Comparison of ENCODE assay signal across 8 mouse cellular contexts in the genomic region with DNA sequence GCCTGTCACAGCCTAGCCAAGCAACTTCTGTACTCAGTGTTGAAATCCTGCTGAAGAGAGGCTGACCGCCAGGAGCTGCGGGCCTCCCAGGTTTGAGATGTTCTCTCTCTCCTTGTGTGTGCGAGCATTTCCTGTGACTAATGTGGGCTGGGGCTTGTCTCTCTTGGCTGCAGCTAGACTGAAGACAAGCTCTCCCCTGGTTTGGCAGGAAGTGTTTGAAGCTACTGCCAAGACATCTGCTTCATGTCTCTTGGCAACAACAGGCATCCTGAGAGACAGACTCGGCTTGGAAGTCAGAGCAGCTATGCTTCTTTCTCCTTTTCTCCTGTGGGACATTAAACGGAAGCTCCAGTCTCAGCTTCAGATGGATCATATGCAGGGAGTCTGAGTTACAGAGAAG. TPM values are rescaled to one million over a fixed set of nuclear protein-coding genes. Genes with fewer than 3 reads are reported as not detected.
A peak's percentile ranks its signal among the peaks of the same experiment; 100 is the strongest.
DNase-seq lines count a peak whose midpoint lies in the region; ATAC-seq lines count a peak whose summit lies in the region.

No protein-coding gene starts in this region.

- no peak overlapping the region for H3K4me3 ChIP-seq in forebrain, embryonic 14.5 days (ENCODE audit: low read depth, low read length)
- no peak overlapping the region for H3K4me3 ChIP-seq in heart, embryonic 15.5 days
- no peak overlapping the region for H3K4me3 ChIP-seq in liver, embryonic 16.5 days (ENCODE audit: low read depth, low read length)

- peak overlapping the region; percentile 73 for H3K27ac ChIP-seq in forebrain, embryonic 14.5 days (ENCODE audit: low read depth, low read length)
- H3K27ac ChIP-seq in heart, embryonic 15.5 days = peak overlapping the region; percentile 69
- peak overlapping the region; percentile 14; the same call in 1 of the 2 replicates for H3K27ac ChIP-seq in liver, embryonic 16.5 days (ENCODE audit: low read length)

- 63% methylated on average over 5 of the region's 5 CpGs for WGBS in forebrain, embryonic 14.5 days
- WGBS in heart, embryonic 15.5 days = 25% methylated on average over 5 of the region's 5 CpGs
- WGBS in liver, embryonic 16.5 days (ENCODE audit: insufficient replicate concordance) = 39% methylated on average over 5 of the region's 5 CpGs

- ATAC-seq in forebrain, embryonic 14.5 days = peak; percentile 91; the same call in 1 of the 2 replicates
- ATAC-seq in heart, embryonic 15.5 days (replicated peaks; ENCODE audit: insufficient number of reproducible peaks, insufficient read depth, low FRiP score, low read depth) = peak; percentile 86
- peak; percentile 43 for ATAC-seq in liver, embryonic 16.5 days (ENCODE audit: low read depth)

- H3K9ac ChIP-seq in forebrain, embryonic 14.5 days (ENCODE audit: low read length) = no peak overlapping the region
- no peak overlapping the region for H3K9ac ChIP-seq in heart, embryonic 15.5 days
- no peak overlapping the region for H3K9ac ChIP-seq in liver, embryonic 16.5 days (ENCODE audit: low read depth, low read length)

- H3K4me2 ChIP-seq in forebrain, embryonic 14.5 days (ENCODE audit: low read length) = no peak overlapping the region
- H3K4me2 ChIP-seq in heart, embryonic 15.5 days = no peak overlapping the region
- H3K4me2 ChIP-seq in liver, embryonic 16.5 days (ENCODE audit: low read depth, low read length) = no peak overlapping the region

- H3K27me3 ChIP-seq in forebrain, embryonic 14.5 days (replicated peaks; ENCODE audit: control insufficient read depth, insufficient read depth, low read length) = no peaks in the 10 kb centered on the region
- H3K27me3 ChIP-seq in heart, embryonic 15.5 days = no peaks in the 10 kb centered on the region
- H3K27me3 ChIP-seq in liver, embryonic 16.5 days (ENCODE audit: control insufficient read depth, insufficient read depth, low read depth, low read length) = no peaks in the 10 kb centered on the region

- H3K36me3 ChIP-seq in forebrain, embryonic 14.5 days (ENCODE audit: control insufficient read depth, insufficient read depth, low read length) = no peaks in the 10 kb centered on the region
- no peaks in the 10 kb centered on the region for H3K36me3 ChIP-seq in heart, embryonic 15.5 days
- no peaks in the 10 kb centered on the region for H3K36me3 ChIP-seq in liver, embryonic 16.5 days (ENCODE audit: control insufficient read depth, insufficient read depth)

- no peaks in the 10 kb centered on the region for H3K9me3 ChIP-seq in forebrain, embryonic 14.5 days (replicated peaks; ENCODE audit: control insufficient read depth, low read length)
- no peaks in the 10 kb centered on the region for H3K9me3 ChIP-seq in heart, embryonic 15.5 days (replicated peaks)
- H3K9me3 ChIP-seq in liver, embryonic 16.5 days (replicated peaks; ENCODE audit: control insufficient read depth, low read length) = 0 out of 2 replicates have a peak, but pooled peaks cover 2% of the 10 kb centered on the region

- DNase-seq in CD4-positive helper T cell, adult 2 months (ENCODE audit: low read depth, low spot score) = peak; percentile 74
- DNase-seq in adrenal gland, adult 8-10 months = peak; percentile 80
- DNase-seq in forebrain, embryonic 14.5 days (ENCODE audit: low spot score) = peak; percentile 88
- DNase-seq in kidney, postnatal 36 days = peak; percentile 67 to 85
- peak; percentile 39 for DNase-seq in ovary, postnatal 36 days (ENCODE audit: low spot score)
- DNase-seq in embryo, embryonic 10.5 days (ENCODE audit: low spot score) = no peak

- H3K4me1 ChIP-seq in forebrain, embryonic 14.5 days (ENCODE audit: control insufficient read depth, insufficient read depth, low read length) = no peaks in the 10 kb centered on the region
- H3K4me1 ChIP-seq in heart, embryonic 15.5 days (replicated peaks) = peaks cover 18% of the 10 kb centered on the region
- H3K4me1 ChIP-seq in liver, embryonic 16.5 days (ENCODE audit: control insufficient read depth, low read depth, low read length) = no peaks in the 10 kb centered on the region; the same call in none of the 2 replicates

RNA-seq across cellular contexts. Expression of a gene that starts 44.2 kb away (rescaled TPM):
- total RNA-seq in adrenal gland, adult 8-10 months (2022) = 10 to 100 TPM; 18.4 to 33.8 (median 20.6) TPM
- polyA plus RNA-seq in forebrain, embryonic 14.5 days (2014; fragmentation: Nextera tagmentation; extraction: Ambion mirVana) = 8.3 and 8.4 TPM in 2 replicates
- polyA plus RNA-seq in heart, embryonic 15.5 days (2015; fragmentation: Nextera tagmentation; extraction: Ambion mirVana) = 12.1 and 16.5 TPM in 2 replicates
- polyA plus RNA-seq in liver, embryonic 16.5 days (2015; fragmentation: Nextera tagmentation; extraction: Ambion mirVana) = 4.4 and 5.0 TPM in 2 replicates

RNA-seq across cellular contexts. Expression of a gene that starts 55.7 kb away (rescaled TPM):
- under 1 TPM in 1 of 4 experiments, not detected in 3; 0.23 TPM for total RNA-seq in adrenal gland, adult 8-10 months (2022)
- polyA plus RNA-seq in forebrain, embryonic 14.5 days (2014; fragmentation: Nextera tagmentation; extraction: Ambion mirVana) = not detected in 2 replicates
- polyA plus RNA-seq in heart, embryonic 15.5 days (2015; fragmentation: Nextera tagmentation; extraction: Ambion mirVana) = 0.10 TPM in 1 of 2 replicates, not detected in the other
- not detected in 2 replicates for polyA plus RNA-seq in liver, embryonic 16.5 days (2015; fragmentation: Nextera tagmentation; extraction: Ambion mirVana)

Comparison
In these comparisons a context has a peak if more than half of its experiments do, and no peak if none do; other contexts are left out.
1. H3K27ac ChIP-seq: peak in every context shown above with its lines; median percentile 73 in forebrain, embryonic 14.5 days; 69 in heart, embryonic 15.5 days; 14 in liver, embryonic 16.5 days.